Mouse (Mus musculus) liver, adult 2 months (tissue): ENCODE data around the gene Mllt10.

Experiments used
- CTCF ChIP-seq: fragments of 200-500 bp; IDR thresholded peaks from 2 replicates; pipeline ENCODE4 v1.5.1; 2011; ENCODE audit warnings: low read depth, low read length, control low read depth
- POLR2A ChIP-seq: fragments of 200-500 bp; IDR thresholded peaks from 2 replicates; pipeline ENCODE4 v1.6.1; 2011; ENCODE audit warnings: low read length, control low read depth; ENCODE audit not compliant: insufficient read depth; ENCODE audit errors: extremely low read depth

- TF ChIP-seq CTCF: no peak
- TF ChIP-seq POLR2A: no peak
Observed at GRCm38 (mm10) chr2:18047646-18048452, 7.2 kb upstream of the Mllt10 start.
